Mouse (Mus musculus): ENCODE results near the gene Inca1. TPM values are rescaled to one million over a fixed set of nuclear protein-coding genes. Genes with fewer than 3 reads are reported as not detected.

The Inca1 gene
- 1.1 and 1.5 TPM in 2 replicates for polyA plus RNA-seq (2014; fragmentation: Nextera tagmentation; extraction: Ambion mirVana)

DNA sequence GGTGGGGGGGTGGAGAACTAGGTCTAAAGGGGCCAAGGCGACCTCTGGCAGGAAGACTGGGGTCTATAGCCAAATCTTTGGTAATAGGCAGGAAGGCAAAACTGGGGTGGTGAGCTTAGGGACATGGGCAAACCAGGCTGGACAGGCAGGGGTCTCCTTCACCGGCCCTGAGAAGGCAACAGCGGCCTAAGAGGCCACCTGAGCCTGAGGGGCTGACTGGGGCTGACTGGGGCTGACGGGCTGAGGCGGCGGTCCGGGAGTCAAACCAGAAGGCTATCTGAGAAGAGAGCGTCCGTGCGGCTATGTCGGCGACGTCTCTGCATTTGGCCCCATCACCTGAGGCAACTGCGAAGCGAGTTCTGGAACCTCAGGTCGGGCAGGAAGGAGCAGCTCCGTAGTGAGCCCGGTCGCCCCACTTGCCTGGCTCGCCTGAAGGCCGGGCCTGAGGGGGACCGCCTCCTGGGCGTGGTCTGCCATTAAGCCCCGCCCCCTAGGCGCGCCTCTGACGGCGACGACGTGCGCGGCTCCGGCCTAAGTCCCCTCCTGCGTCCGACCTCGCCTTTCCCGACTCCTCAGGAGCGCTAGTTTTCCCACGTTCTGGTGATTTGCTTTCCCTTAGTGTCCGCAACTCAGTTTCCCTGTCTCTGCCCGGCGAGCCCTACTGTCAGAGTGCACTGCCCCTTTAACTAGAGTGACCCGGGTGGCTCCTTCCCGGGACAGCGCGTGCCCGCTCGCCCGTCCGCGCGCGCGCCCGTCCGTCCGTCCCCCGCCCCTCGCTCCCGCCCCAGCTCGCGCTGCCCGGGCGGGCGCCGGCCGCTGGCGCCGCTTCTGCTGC lies at the start of gene Inca1, which contains the start of gene Kif1c:
TSS of gene Inca1 (minus strand) at position 434 of the 835 bp plus-strand sequence.
TSS of gene Kif1c (plus strand) at position 827 of the 835 bp plus-strand sequence.
- Histone ChIP-seq H3K4me1 (ENCODE audit: insufficient read depth) (peaks cover 8% of the 10 kb centered on the region; the same call in 1 of the 2 replicates), H3K4me3 (ENCODE audit: low read depth, low read length) (peak within 1 kb of the TSS; percentile 71), H3K9me3 (ENCODE audit: low read depth, low read length) (no peaks in the 10 kb centered on the region), H3K27ac (ENCODE audit: low read depth) (peak within 1 kb of the TSS; percentile 96), H3K4me2 (peak within 1 kb of the TSS; percentile 88), H3K9ac (peak within 1 kb of the TSS; percentile 91), H3K27me3 (ENCODE audit: insufficient read depth, low read length) (no peaks in the 10 kb centered on the region), H3K36me3 (ENCODE audit: insufficient read depth) (peaks cover 23% of the 10 kb centered on the region)
- WGBS, result 1% methylated on average over 62 of the region's 69 CpGs
- ATAC-seq (ENCODE audit: insufficient read depth) (peak; percentile 95), DNase-seq (peak; percentile 97)
- no peak for TF ChIP-seq CTCF (IDR thresholded peaks at IDR 0.05; ENCODE audit: low read depth)

DNA sequence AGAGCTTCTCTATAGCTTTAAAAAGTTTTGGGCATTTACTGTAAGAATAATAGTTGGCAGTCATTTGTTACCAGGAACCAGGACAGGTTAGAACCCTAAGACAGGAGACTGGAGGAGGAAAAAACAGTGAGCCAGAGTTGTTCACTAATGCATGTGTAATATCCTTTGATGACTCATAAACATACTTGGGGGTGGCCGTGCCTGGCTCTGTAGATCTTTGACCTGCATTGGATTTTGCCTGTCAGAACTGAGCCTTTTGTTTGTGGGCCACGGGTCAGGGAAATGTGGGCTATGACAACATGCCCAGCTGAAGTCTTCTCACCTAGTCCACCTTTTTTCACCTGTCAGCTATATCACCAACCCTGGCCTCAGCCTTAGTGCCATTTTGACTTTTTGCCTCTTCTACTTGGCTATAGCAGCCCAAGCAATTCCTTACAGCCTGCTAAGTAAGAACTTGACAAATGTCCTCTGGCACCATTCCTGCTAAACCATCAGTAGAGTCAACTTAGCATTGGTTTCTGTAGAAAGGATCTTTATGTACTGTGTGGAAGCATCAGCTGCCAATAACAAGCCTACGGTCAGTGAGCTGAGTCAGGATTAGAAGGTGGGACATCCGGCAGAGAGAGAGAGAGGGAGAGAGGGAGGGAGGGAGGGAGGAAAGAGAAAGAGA lies 48.1 kb upstream of the Inca1 start:
- Histone ChIP-seq H3K9me3 (ENCODE audit: low read depth, low read length) (no peaks in the 10 kb centered on the region), H3K36me3 (ENCODE audit: insufficient read depth) (no peaks in the 10 kb centered on the region), H3K27me3 (ENCODE audit: insufficient read depth, low read length) (no peaks in the 10 kb centered on the region), H3K4me1 (ENCODE audit: insufficient read depth) (no peaks in the 10 kb centered on the region), H3K4me3 (ENCODE audit: low read depth, low read length) (no peak overlapping the region), H3K27ac (ENCODE audit: low read depth) (no peak overlapping the region), H3K9ac (no peak overlapping the region), H3K4me2 (no peak overlapping the region)
- no peak for TF ChIP-seq CTCF (IDR thresholded peaks at IDR 0.05; ENCODE audit: low read depth)
- no peak for DNase-seq
- 76% methylated on average over 4 of the region's 4 CpGs for WGBS
- ATAC-seq (ENCODE audit: insufficient read depth), result no peak

DNA sequence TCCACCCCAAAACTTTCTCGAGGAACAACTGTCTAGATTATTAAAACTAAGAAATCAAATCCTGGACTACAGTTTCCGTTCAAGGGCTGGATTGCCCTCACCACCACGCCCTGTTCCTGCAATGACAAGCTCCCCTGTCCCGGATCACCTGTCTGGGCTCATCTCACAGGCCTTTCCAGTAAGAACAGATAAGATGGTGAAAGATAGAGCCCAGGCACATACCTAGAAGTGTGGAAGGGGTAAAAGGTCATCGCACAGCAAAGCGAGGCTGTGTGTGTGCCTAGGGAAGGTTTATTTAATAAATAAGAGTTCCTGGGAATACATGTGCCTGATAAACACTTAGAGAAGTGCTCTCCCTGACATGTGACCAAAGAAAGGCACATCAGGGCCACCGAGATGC lies 45.7 kb upstream of the Inca1 start:
- WGBS, result 58% methylated on average over 7 of the region's 7 CpGs
- TF ChIP-seq CTCF (IDR thresholded peaks at IDR 0.05; ENCODE audit: low read depth), result no peak
- Histone ChIP-seq H3K4me1 (ENCODE audit: insufficient read depth) (no peaks in the 10 kb centered on the region), H3K9ac (no peak overlapping the region), H3K27me3 (ENCODE audit: insufficient read depth, low read length) (no peaks in the 10 kb centered on the region), H3K36me3 (ENCODE audit: insufficient read depth) (no peaks in the 10 kb centered on the region), H3K4me3 (ENCODE audit: low read depth, low read length) (no peak overlapping the region), H3K9me3 (ENCODE audit: low read depth, low read length) (no peaks in the 10 kb centered on the region), H3K27ac (ENCODE audit: low read depth) (no peak overlapping the region), H3K4me2 (no peak overlapping the region)
- ATAC-seq (ENCODE audit: insufficient read depth) (no peak), DNase-seq (no peak)

- Histone ChIP-seq H3K27me3 (ENCODE audit: insufficient read depth, low read length) (no peaks in the 10 kb centered on the region), H3K4me3 (ENCODE audit: low read depth, low read length) (no peak overlapping the region), H3K9ac (no peak overlapping the region), H3K4me1 (ENCODE audit: insufficient read depth) (no peaks in the 10 kb centered on the region), H3K36me3 (ENCODE audit: insufficient read depth) (no peaks in the 10 kb centered on the region), H3K9me3 (ENCODE audit: low read depth, low read length) (no peaks in the 10 kb centered on the region), H3K27ac (ENCODE audit: low read depth) (no peak overlapping the region), H3K4me2 (no peak overlapping the region)
- 74% methylated on average over 12 of the region's 12 CpGs for WGBS
- no peak for ATAC-seq (ENCODE audit: insufficient read depth)
- no peak for TF ChIP-seq CTCF (IDR thresholded peaks at IDR 0.05; ENCODE audit: low read depth)
- no peak for DNase-seq
Observed at GRCm38 (mm10) chr11:70742581-70743459, 42.9 kb upstream of the Inca1 start.

- TF ChIP-seq CTCF (IDR thresholded peaks at IDR 0.05; ENCODE audit: low read depth), result no peak
- no peaks in the 10 kb centered on the region for H3K36me3 ChIP-seq (ENCODE audit: insufficient read depth)
- H3K9ac ChIP-seq, result no peak overlapping the region
- no peaks in the 10 kb centered on the region for H3K4me1 ChIP-seq (ENCODE audit: insufficient read depth)
- DNase-seq, result no peak
- no peak overlapping the region for H3K27ac ChIP-seq (ENCODE audit: low read depth)
- ATAC-seq (ENCODE audit: insufficient read depth), result no peak
- no peak overlapping the region for H3K4me3 ChIP-seq (ENCODE audit: low read depth, low read length)
- WGBS, result 79% methylated on average over 7 of the region's 7 CpGs
- no peaks in the 10 kb centered on the region for H3K9me3 ChIP-seq (ENCODE audit: low read depth, low read length)
- H3K27me3 ChIP-seq (ENCODE audit: insufficient read depth, low read length), result no peaks in the 10 kb centered on the region
- H3K4me2 ChIP-seq, result no peak overlapping the region
Observed at GRCm38 (mm10) chr11:70742117-70742516, 42.2 kb upstream of the Inca1 start.

- Histone ChIP-seq H3K36me3 (ENCODE audit: insufficient read depth) (no peaks in the 10 kb centered on the region), H3K27me3 (ENCODE audit: insufficient read depth, low read length) (no peaks in the 10 kb centered on the region), H3K9ac (no peak overlapping the region), H3K9me3 (ENCODE audit: low read depth, low read length) (no peaks in the 10 kb centered on the region), H3K4me3 (ENCODE audit: low read depth, low read length) (no peak overlapping the region), H3K27ac (ENCODE audit: low read depth) (no peak overlapping the region), H3K4me1 (ENCODE audit: insufficient read depth) (no peaks in the 10 kb centered on the region), H3K4me2 (no peak overlapping the region)
- ATAC-seq (ENCODE audit: insufficient read depth) (no peak), DNase-seq (no peak)
- TF ChIP-seq CTCF (IDR thresholded peaks at IDR 0.05; ENCODE audit: low read depth), result no peak
- 63% methylated on average over 3 of the region's 3 CpGs for WGBS
Observed at GRCm38 (mm10) chr11:70741603-70742002, 41.6 kb upstream of the Inca1 start.
